ENCODE assay signal across 12 mouse cellular contexts in the genomic region with DNA sequence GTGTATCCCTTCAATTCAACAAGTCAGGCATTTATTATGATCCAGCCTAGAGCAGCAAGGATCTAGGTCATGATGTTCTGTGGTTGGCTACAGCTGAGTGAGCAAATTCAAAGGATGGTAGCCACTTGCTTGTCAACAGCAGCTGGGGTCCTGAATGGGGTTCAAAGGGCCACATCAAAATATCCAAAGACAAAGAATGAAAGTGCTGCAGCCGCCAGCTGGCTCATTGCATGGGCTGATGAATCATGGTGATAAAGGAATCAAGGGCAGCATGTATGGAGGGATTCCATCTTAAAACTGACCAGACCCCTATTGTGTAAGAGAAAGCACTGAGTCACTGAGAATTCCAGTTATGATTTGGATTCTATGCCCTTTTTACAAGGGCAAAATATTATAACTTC.
DNase-seq lines count a peak whose midpoint lies in the region; ATAC-seq and TF ChIP-seq lines count a peak whose summit lies in the region.
"Had no signal": no experiment of that assay in that cellular context is flagged by ENCODE, and none has a peak within 500 bp of the region (broad histone marks: within the 10 kb centered on the region; RNA-seq: fewer than 3 reads in every experiment).

No protein-coding gene starts in this region.

- no peak overlapping the region for H3K27ac ChIP-seq in hindbrain, embryonic 12.5 days
- H3K27ac ChIP-seq in hindbrain, embryonic 14.5 days: no peak overlapping the region
- H3K27ac ChIP-seq in hindbrain, postnatal 0 days: no peak overlapping the region
- no peak overlapping the region for H3K27ac ChIP-seq in intestine, embryonic 15.5 days
- H3K27ac ChIP-seq: forebrain, embryonic 13.5 days; left cerebral cortex, adult 2 months; neural tube, embryonic 12.5 days had no signal

- H3K9me3 ChIP-seq in hindbrain, embryonic 12.5 days (replicated peaks): no peaks in the 10 kb centered on the region
- H3K9me3 ChIP-seq in hindbrain, embryonic 14.5 days (ENCODE audit: control insufficient read depth, low read length): no peaks in the 10 kb centered on the region
- no peaks in the 10 kb centered on the region for H3K9me3 ChIP-seq in hindbrain, postnatal 0 days (ENCODE audit: low read length)
- H3K9me3 ChIP-seq in intestine, embryonic 15.5 days: no peaks in the 10 kb centered on the region
- H3K9me3 ChIP-seq: forebrain, embryonic 13.5 days; neural tube, embryonic 12.5 days had no signal

- ATAC-seq in hindbrain, embryonic 12.5 days (ENCODE audit: low FRiP score): 0 out of 2 replicates have a peak, but pooled peaks have one; percentile 33
- no peak for ATAC-seq in hindbrain, embryonic 14.5 days (ENCODE audit: low FRiP score)
- peak; percentile 69 for ATAC-seq in hindbrain, postnatal 0 days
- no peak for ATAC-seq in intestine, embryonic 15.5 days
- ATAC-seq: inflammation-experienced regulatory T-cells, adult 6 months had no signal

- no peak overlapping the region for H3K4me2 ChIP-seq in hindbrain, embryonic 12.5 days (replicated peaks)
- H3K4me2 ChIP-seq in hindbrain, embryonic 14.5 days (replicated peaks): no peak overlapping the region
- H3K4me2 ChIP-seq in hindbrain, postnatal 0 days (ENCODE audit: low read depth, low read length): no peak overlapping the region
- no peak overlapping the region for H3K4me2 ChIP-seq in intestine, embryonic 15.5 days (replicated peaks)
- H3K4me2 ChIP-seq: forebrain, embryonic 13.5 days; heart, embryonic 11.5 days; neural tube, embryonic 12.5 days had no signal

- peak; percentile 8 to 20 for DNase-seq in cerebellum, adult 18-20 months
- DNase-seq in cerebellum, adult 11 months: no peak
- DNase-seq in hindbrain, embryonic 14.5 days (ENCODE audit: low spot score): no peak
- peak; percentile 3 to 27 for DNase-seq in adrenal gland, postnatal 36 days
- no peak for DNase-seq in hindbrain, postnatal 0 days (ENCODE audit: low spot score)

- H3K36me3 ChIP-seq in hindbrain, embryonic 12.5 days: no peaks in the 10 kb centered on the region
- H3K36me3 ChIP-seq in hindbrain, embryonic 14.5 days (replicated peaks; ENCODE audit: control insufficient read depth, insufficient read depth): no peaks in the 10 kb centered on the region
- H3K36me3 ChIP-seq in hindbrain, postnatal 0 days (ENCODE audit: insufficient read depth, low read length): no peaks in the 10 kb centered on the region
- H3K36me3 ChIP-seq in intestine, embryonic 15.5 days: no peaks in the 10 kb centered on the region
- H3K36me3 ChIP-seq: neural tube, embryonic 12.5 days had no signal

- no peaks in the 10 kb centered on the region for H3K4me1 ChIP-seq in hindbrain, embryonic 12.5 days
- no peaks in the 10 kb centered on the region for H3K4me1 ChIP-seq in hindbrain, embryonic 14.5 days (replicated peaks; ENCODE audit: control insufficient read depth, insufficient read depth, low read length)
- no peaks in the 10 kb centered on the region for H3K4me1 ChIP-seq in hindbrain, postnatal 0 days (ENCODE audit: insufficient read depth, low read length)
- H3K4me1 ChIP-seq in intestine, embryonic 15.5 days (replicated peaks): no peaks in the 10 kb centered on the region
- H3K4me1 ChIP-seq: forebrain, embryonic 13.5 days; neural tube, embryonic 12.5 days had no signal

- no peak overlapping the region for H3K4me3 ChIP-seq in hindbrain, embryonic 12.5 days
- H3K4me3 ChIP-seq in hindbrain, embryonic 14.5 days (replicated peaks; ENCODE audit: low read length): no peak overlapping the region
- no peak overlapping the region for H3K4me3 ChIP-seq in hindbrain, postnatal 0 days (ENCODE audit: low read length)
- H3K4me3 ChIP-seq in intestine, embryonic 15.5 days (replicated peaks): no peak overlapping the region
- H3K4me3 ChIP-seq: forebrain, embryonic 13.5 days; left cerebral cortex, adult 2 months; neural tube, embryonic 12.5 days had no signal

- no peaks in the 10 kb centered on the region for H3K27me3 ChIP-seq in hindbrain, embryonic 12.5 days
- H3K27me3 ChIP-seq in hindbrain, embryonic 14.5 days (ENCODE audit: control insufficient read depth, insufficient read depth, low read length): no peaks in the 10 kb centered on the region
- H3K27me3 ChIP-seq in hindbrain, postnatal 0 days (ENCODE audit: insufficient read depth, low read length): no peaks in the 10 kb centered on the region
- H3K27me3 ChIP-seq in intestine, embryonic 15.5 days (replicated peaks): no peaks in the 10 kb centered on the region
- H3K27me3 ChIP-seq: forebrain, embryonic 13.5 days; neural tube, embryonic 12.5 days had no signal

- no peak for TF ChIP-seq CTCF in hindbrain, postnatal 0 days (IDR thresholded peaks at IDR 0.05; ENCODE audit: low read depth)

- no peak overlapping the region for H3K9ac ChIP-seq in hindbrain, embryonic 12.5 days
- no peak overlapping the region for H3K9ac ChIP-seq in hindbrain, embryonic 14.5 days
- H3K9ac ChIP-seq in hindbrain, postnatal 0 days (replicated peaks; ENCODE audit: low read length): no peak overlapping the region
- no peak overlapping the region for H3K9ac ChIP-seq in intestine, embryonic 15.5 days
- H3K9ac ChIP-seq: forebrain, embryonic 13.5 days; neural tube, embryonic 12.5 days had no signal

- 32% methylated on average over 1 of the region's 1 CpGs for WGBS in hindbrain, embryonic 12.5 days
- 11% methylated on average over 1 of the region's 1 CpGs for WGBS in hindbrain, embryonic 14.5 days
- 28% methylated on average over 1 of the region's 1 CpGs for WGBS in hindbrain, postnatal 0 days
- WGBS in intestine, embryonic 15.5 days: 69% methylated on average over 1 of the region's 1 CpGs

Comparison
In these comparisons a context has a peak if more than half of its experiments do, and no peak if none do; other contexts are left out.
1. DNase-seq: peak in cerebellum, adult 18-20 months (2 of 2) and adrenal gland, postnatal 36 days (2 of 2); none in cerebellum, adult 11 months (single experiment), hindbrain, embryonic 14.5 days (single experiment) and hindbrain, postnatal 0 days (single experiment).
2. ATAC-seq: peak in hindbrain, embryonic 12.5 days (single experiment) and hindbrain, postnatal 0 days (single experiment); none in hindbrain, embryonic 14.5 days (single experiment) and intestine, embryonic 15.5 days (single experiment).